Mouse (Mus musculus) testis, postnatal 14 days (tissue): ENCODE measurements around the gene St6galnac4.

Experiments
- DNase-seq: peaks from one replicate; pipeline ENCODE4 v3.0.0; 2021; ENCODE audit warnings: low spot score

The St6galnac4 gene

GRCm38 (mm10) chr2:32601417-32602065 lies 14.6 kb downstream of the St6galnac4 start:
- no peak for DNase-seq

- peak; percentile 82 for DNase-seq
These were observed 15.7 kb downstream of the St6galnac4 start for GRCm38 (mm10) chr2:32602600-32603054.

GRCm38 (mm10) chr2:32604631-32605030 lies 17.7 kb downstream of the St6galnac4 start:
- DNase-seq: no peak

- DNase-seq: peak; percentile 82
These were observed 19.6 kb downstream of the St6galnac4 start for GRCm38 (mm10) chr2:32606161-32607142.

- DNase-seq: peak; percentile 52
These were observed 20.5 kb downstream of the St6galnac4 start for GRCm38 (mm10) chr2:32607262-32607947.

- peak; percentile 78 for DNase-seq
These were observed 21.4 kb downstream of the St6galnac4 start for GRCm38 (mm10) chr2:32608141-32608777.

- peak; percentile 60 for DNase-seq
These were observed 22.0 kb downstream of the St6galnac4 start for GRCm38 (mm10) chr2:32608778-32609435.

- no peak for DNase-seq
These were observed 23.8 kb downstream of the St6galnac4 start for GRCm38 (mm10) chr2:32610610-32611229.

GRCm38 (mm10) chr2:32612274-32612673 lies 25.4 kb downstream of the St6galnac4 start:
- peak; percentile 81 for DNase-seq

- no peak for DNase-seq
These were observed 30.2 kb downstream of the St6galnac4 start for GRCm38 (mm10) chr2:32617109-32617508.

- DNase-seq: no peak
These were observed 30.7 kb downstream of the St6galnac4 start for GRCm38 (mm10) chr2:32617601-32618000.

GRCm38 (mm10) chr2:32618051-32618450 lies 31.2 kb downstream of the St6galnac4 start:
- DNase-seq: no peak

GRCm38 (mm10) chr2:32620682-32621516 lies 34.0 kb downstream of the St6galnac4 start:
- DNase-seq: peak; percentile 70

GRCm38 (mm10) chr2:32621517-32621859 lies 34.6 kb downstream of the St6galnac4 start, which contains the start of gene Ak1:
Gene Ak1 (plus strand): TSS chr2:32621758.
- DNase-seq: no peak

- no peak for DNase-seq
These were observed 37.3 kb downstream of the St6galnac4 start for GRCm38 (mm10) chr2:32624111-32624748.

- DNase-seq: no peak
These were observed 38.4 kb downstream of the St6galnac4 start for GRCm38 (mm10) chr2:32625212-32625872.

GRCm38 (mm10) chr2:32625873-32626694 lies 39.2 kb downstream of the St6galnac4 start:
- DNase-seq: no peak
